Mouse (Mus musculus): ENCODE data around the gene Zfp169. TPM values are rescaled to one million over a fixed set of nuclear protein-coding genes. Genes with fewer than 3 reads are reported as not detected.

Zfp169 gene
- total RNA-seq (2012; rRNA removed): 6.6 and 8.1 TPM in 2 replicates

DNA sequence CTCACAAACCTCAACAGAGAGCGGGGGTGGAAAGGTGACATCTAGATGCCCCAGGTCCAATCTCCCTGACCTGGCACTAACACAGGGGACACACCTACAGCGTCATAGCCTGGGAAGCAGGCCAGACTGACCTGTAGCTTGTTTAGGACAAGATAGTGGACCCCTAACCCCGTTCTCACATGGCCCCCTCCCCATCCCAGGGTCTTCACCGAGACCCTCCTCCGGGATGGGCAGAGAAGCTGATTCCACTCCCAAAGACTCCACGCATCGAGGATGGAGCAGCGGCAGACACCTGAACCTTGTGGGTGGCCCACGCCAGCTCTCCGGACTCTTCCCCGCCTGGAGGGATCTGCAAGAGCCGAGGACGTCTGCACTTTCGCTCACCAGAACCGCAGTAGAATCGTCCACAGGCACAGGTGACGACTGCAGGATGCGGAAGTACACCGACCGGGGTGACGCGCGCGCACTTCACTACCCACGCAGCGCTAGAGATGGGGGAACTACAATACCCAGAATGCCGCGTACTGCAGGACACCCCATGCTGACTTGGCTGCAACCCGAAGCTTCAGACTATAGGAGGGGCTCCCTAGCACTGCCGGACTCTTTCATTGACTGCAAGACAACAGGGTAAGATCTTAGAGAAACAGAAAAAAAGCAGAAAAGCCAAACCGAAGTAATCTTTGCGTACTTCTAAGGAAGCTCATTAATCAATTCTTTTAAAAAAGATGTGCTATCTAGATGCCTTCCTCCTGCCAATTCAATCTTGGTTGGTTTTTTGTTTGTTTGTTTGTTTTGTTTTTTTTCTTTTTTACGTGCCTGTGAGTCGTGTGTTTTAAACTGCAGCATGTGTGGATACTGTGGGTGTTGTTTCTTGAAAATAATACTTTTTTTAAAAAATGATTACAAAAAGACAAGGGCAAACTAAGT lies at the start of gene Zfp169, which contains the start of gene A830005F24Rik:
TSS of gene Zfp169 (minus strand) at position 449 of the 927 bp plus-strand sequence.
TSS of gene A830005F24Rik (plus strand) at position 568 of the 927 bp plus-strand sequence.
- H3K9me3 ChIP-seq (ENCODE audit: control insufficient read depth, insufficient read depth, low read depth, low read length): no peaks in the 10 kb centered on the region
- no peaks in the 10 kb centered on the region for H3K36me3 ChIP-seq (ENCODE audit: control insufficient read depth, insufficient read depth, low read length, poor library complexity, severe bottlenecking)
- no peak for TF ChIP-seq ZC3H11A (IDR thresholded peaks at IDR 0.05; ENCODE audit: borderline replicate concordance, low read depth, low read length)
- peak; percentile 61 for TF ChIP-seq MAFK (IDR thresholded peaks at IDR 0.05; ENCODE audit: insufficient read depth, low read depth, low read length)
- TF ChIP-seq HCFC1 (IDR thresholded peaks at IDR 0.05; ENCODE audit: borderline replicate concordance, insufficient read depth, low read length): peak; percentile 94
- no peak for TF ChIP-seq ZNF384 (IDR thresholded peaks at IDR 0.05; ENCODE audit: low read depth, low read length)
- TF ChIP-seq CHD2 (IDR thresholded peaks at IDR 0.05; ENCODE audit: low read depth, low read length): no peak
- peak within 1 kb of the TSS; percentile 82 for H3K9ac ChIP-seq (ENCODE audit: insufficient read depth, low read depth, low read length, poor library complexity, severe bottlenecking)
- peaks cover 0 to 4% of the 10 kb centered on the region in 2 experiments; a peak in 2 of 4 replicates for H3K4me1 ChIP-seq (ENCODE audit: control insufficient read depth in 2 of 2, insufficient read depth in 2 of 2, low read length in 2 of 2, poor library complexity in 1 of 2)
- peak; percentile 60 for DNase-seq (ENCODE audit: low read depth, low spot score)
- in situ Hi-C loops (cut with MboI; ENCODE audit: low sequenced_read_pairs in 2 of 2, unreplicated experiment in 2 of 2): no loop called here
- no peak within 1 kb of the TSS for H3K27ac ChIP-seq (ENCODE audit: insufficient read depth, low read depth, low read length, poor library complexity, severe bottlenecking)
- H3K4me3 ChIP-seq (ENCODE audit: insufficient read depth in 1 of 2, low read depth in 1 of 2, low read length in 2 of 2, poor library complexity in 1 of 2, severe bottlenecking in 1 of 2): peak within 1 kb of the TSS; percentile 74 to 90

DNA sequence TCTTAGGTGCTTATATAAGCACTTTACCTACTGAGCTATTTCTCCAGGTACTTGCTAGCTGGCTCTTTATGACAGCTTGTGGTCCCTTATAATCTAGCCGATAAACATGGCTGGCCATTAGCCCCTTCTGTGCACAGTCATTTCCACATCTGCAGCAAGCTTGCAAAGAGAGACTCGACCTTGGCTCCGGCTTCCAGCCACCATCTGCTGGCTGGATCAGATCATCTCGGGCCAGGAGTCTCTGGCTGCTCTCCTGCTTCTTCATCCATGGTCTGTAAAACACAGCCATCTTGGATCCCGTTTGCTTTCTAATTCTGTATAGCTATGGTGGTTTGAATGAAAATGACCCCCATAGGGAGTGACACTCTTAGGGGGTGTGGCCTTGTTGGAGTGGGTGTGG lies 49.1 kb upstream of the Zfp169 start:
- Histone ChIP-seq H3K9me3 (ENCODE audit: control insufficient read depth, insufficient read depth, low read depth, low read length) (no peaks in the 10 kb centered on the region), H3K4me1 (ENCODE audit: control insufficient read depth in 2 of 2, insufficient read depth in 2 of 2, low read length in 2 of 2, poor library complexity in 1 of 2) (peaks cover 2 to 5% of the 10 kb centered on the region in 2 experiments; a peak in 1 of 4 replicates), H3K27ac (ENCODE audit: insufficient read depth, low read depth, low read length, poor library complexity, severe bottlenecking) (no peak overlapping the region), H3K36me3 (ENCODE audit: control insufficient read depth, insufficient read depth, low read length, poor library complexity, severe bottlenecking) (no peaks in the 10 kb centered on the region), H3K9ac (ENCODE audit: insufficient read depth, low read depth, low read length, poor library complexity, severe bottlenecking) (no peak overlapping the region), H3K4me3 (ENCODE audit: insufficient read depth in 1 of 2, low read depth in 1 of 2, low read length in 2 of 2, poor library complexity in 1 of 2, severe bottlenecking in 1 of 2) (no peak overlapping the region)
- no peak for DNase-seq (ENCODE audit: low read depth, low spot score)
- in situ Hi-C loops (cut with MboI; ENCODE audit: low sequenced_read_pairs in 2 of 2, unreplicated experiment in 2 of 2): no loop called here
- TF ChIP-seq ZNF384 (IDR thresholded peaks at IDR 0.05; ENCODE audit: low read depth, low read length): no peak

DNA sequence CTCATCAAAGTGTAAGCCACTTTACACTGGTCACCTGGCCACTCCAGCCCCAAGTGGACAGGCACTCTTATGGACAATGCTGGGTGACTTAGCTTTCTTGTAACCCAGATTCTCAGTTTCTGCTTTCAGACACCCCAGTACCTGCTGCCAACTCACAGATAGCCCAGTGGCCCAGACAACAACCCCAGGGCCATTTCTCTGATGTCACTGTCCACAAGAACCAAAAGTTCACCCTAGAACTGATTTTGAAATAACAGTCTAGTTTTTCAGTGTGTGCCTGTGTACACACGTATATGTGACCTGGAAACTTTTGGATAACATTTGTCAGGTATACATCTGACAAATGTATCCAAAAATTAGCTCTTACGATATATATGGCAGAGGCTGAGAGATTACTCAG lies 48.2 kb upstream of the Zfp169 start:
- Histone ChIP-seq H3K36me3 (ENCODE audit: control insufficient read depth, insufficient read depth, low read length, poor library complexity, severe bottlenecking) (no peaks in the 10 kb centered on the region), H3K27ac (ENCODE audit: insufficient read depth, low read depth, low read length, poor library complexity, severe bottlenecking) (no peak overlapping the region), H3K9ac (ENCODE audit: insufficient read depth, low read depth, low read length, poor library complexity, severe bottlenecking) (no peak overlapping the region), H3K4me3 (ENCODE audit: insufficient read depth in 1 of 2, low read depth in 1 of 2, low read length in 2 of 2, poor library complexity in 1 of 2, severe bottlenecking in 1 of 2) (no peak overlapping the region), H3K9me3 (ENCODE audit: control insufficient read depth, insufficient read depth, low read depth, low read length) (no peaks in the 10 kb centered on the region), H3K4me1 (ENCODE audit: control insufficient read depth in 2 of 2, insufficient read depth in 2 of 2, low read length in 2 of 2, poor library complexity in 1 of 2) (peaks cover 2 to 5% of the 10 kb centered on the region in 2 experiments; a peak in 1 of 4 replicates)
- DNase-seq (ENCODE audit: low read depth, low spot score): no peak
- no peak for TF ChIP-seq ZC3H11A (IDR thresholded peaks at IDR 0.05; ENCODE audit: borderline replicate concordance, low read depth, low read length)
- TF ChIP-seq ZNF384 (IDR thresholded peaks at IDR 0.05; ENCODE audit: low read depth, low read length): no peak
- TF ChIP-seq MAFK (IDR thresholded peaks at IDR 0.05; ENCODE audit: insufficient read depth, low read depth, low read length): no peak
- no peak for TF ChIP-seq CHD2 (IDR thresholded peaks at IDR 0.05; ENCODE audit: low read depth, low read length)
- no peak for TF ChIP-seq HCFC1 (IDR thresholded peaks at IDR 0.05; ENCODE audit: borderline replicate concordance, insufficient read depth, low read length)
- in situ Hi-C loops (cut with MboI; ENCODE audit: low sequenced_read_pairs in 2 of 2, unreplicated experiment in 2 of 2): no loop called here

DNA sequence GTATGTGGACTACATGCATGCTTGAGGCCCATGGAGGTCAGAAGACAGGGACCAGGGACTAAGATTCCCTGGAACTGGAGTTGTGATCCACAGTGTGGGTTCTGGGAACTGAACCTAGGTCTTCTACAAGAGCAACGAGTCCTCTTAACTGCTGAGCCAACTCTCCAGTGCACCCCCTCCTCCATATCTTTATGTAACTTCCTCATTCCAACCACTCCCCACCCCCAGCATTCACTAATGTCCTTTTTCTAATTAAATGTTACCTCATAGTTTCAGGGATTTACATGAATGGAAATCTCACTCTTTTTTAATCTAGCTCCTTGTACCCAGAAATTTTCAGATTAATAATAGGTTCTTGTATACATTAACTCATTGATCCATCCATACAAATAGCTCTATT lies 42.7 kb upstream of the Zfp169 start:
- no peaks in the 10 kb centered on the region for H3K9me3 ChIP-seq (ENCODE audit: control insufficient read depth, insufficient read depth, low read depth, low read length)
- H3K4me1 ChIP-seq (ENCODE audit: control insufficient read depth in 2 of 2, insufficient read depth in 2 of 2, low read length in 2 of 2, poor library complexity in 1 of 2): peaks cover 0 to 5% of the 10 kb centered on the region in 2 experiments; a peak in 1 of 4 replicates
- no peaks in the 10 kb centered on the region for H3K36me3 ChIP-seq (ENCODE audit: control insufficient read depth, insufficient read depth, low read length, poor library complexity, severe bottlenecking)
- no peak overlapping the region for H3K9ac ChIP-seq (ENCODE audit: insufficient read depth, low read depth, low read length, poor library complexity, severe bottlenecking)
- TF ChIP-seq CHD2 (IDR thresholded peaks at IDR 0.05; ENCODE audit: low read depth, low read length) (no peak), ZC3H11A (IDR thresholded peaks at IDR 0.05; ENCODE audit: borderline replicate concordance, low read depth, low read length) (no peak), ZNF384 (IDR thresholded peaks at IDR 0.05; ENCODE audit: low read depth, low read length) (no peak), HCFC1 (IDR thresholded peaks at IDR 0.05; ENCODE audit: borderline replicate concordance, insufficient read depth, low read length) (no peak), MAFK (IDR thresholded peaks at IDR 0.05; ENCODE audit: insufficient read depth, low read depth, low read length) (no peak)
- H3K4me3 ChIP-seq (ENCODE audit: insufficient read depth in 1 of 2, low read depth in 1 of 2, low read length in 2 of 2, poor library complexity in 1 of 2, severe bottlenecking in 1 of 2): no peak overlapping the region
- no peak for DNase-seq (ENCODE audit: low read depth, low spot score)
- in situ Hi-C loops (cut with MboI; ENCODE audit: low sequenced_read_pairs in 2 of 2, unreplicated experiment in 2 of 2): no loop called here
- no peak overlapping the region for H3K27ac ChIP-seq (ENCODE audit: insufficient read depth, low read depth, low read length, poor library complexity, severe bottlenecking)
